Mouse (Mus musculus): ENCODE data around the gene Amph.
"Not testable (repeated sequence)": the region's sequence is repeated elsewhere in the genome, so short reads cannot be mapped to it uniquely, and the experiment has no call there.

The Amph gene

GRCm38 (mm10) chr13:19026923-19027322, 78.9 kb downstream of the Amph start:
- DNase-seq: no peak

- no peak for DNase-seq
Measured at GRCm38 (mm10) chr13:19027766-19028350, 79.9 kb downstream of the Amph start.

GRCm38 (mm10) chr13:19031916-19032688, 84.1 kb downstream of the Amph start:
- DNase-seq: no peak

GRCm38 (mm10) chr13:19052090-19052489, 104.1 kb downstream of the Amph start:
- DNase-seq: no peak

GRCm38 (mm10) chr13:19054504-19054903, 106.5 kb downstream of the Amph start:
- no peak for DNase-seq

- DNase-seq: no peak
Measured at GRCm38 (mm10) chr13:19072261-19072660, 124.3 kb downstream of the Amph start.

GRCm38 (mm10) chr13:19077427-19077826, 129.4 kb downstream of the Amph start:
- DNase-seq: no peak

GRCm38 (mm10) chr13:19081932-19082331, 133.9 kb downstream of the Amph start:
- no peak for DNase-seq

- DNase-seq: no peak
Measured at GRCm38 (mm10) chr13:19094571-19094970, 146.6 kb downstream of the Amph start.

- no peak for DNase-seq
Measured at GRCm38 (mm10) chr13:19097117-19097516, 149.1 kb downstream of the Amph start.

GRCm38 (mm10) chr13:19101889-19102402, 153.9 kb downstream of the Amph start:
- peak in 1 of 2 experiments; percentile 2 for DNase-seq

- no peak for DNase-seq
Measured at GRCm38 (mm10) chr13:19106418-19106817, 158.4 kb downstream of the Amph start.

GRCm38 (mm10) chr13:19109331-19109730, 161.3 kb downstream of the Amph start:
- no peak for DNase-seq

GRCm38 (mm10) chr13:19113034-19113922, 165.3 kb downstream of the Amph start:
- no peak for DNase-seq

- not testable (repeated sequence) for DNase-seq
Measured at GRCm38 (mm10) chr13:19114761-19115160, 166.8 kb downstream of the Amph start.

- DNase-seq: no peak
Measured at GRCm38 (mm10) chr13:19126912-19127552, 179.0 kb downstream of the Amph start.

- DNase-seq: peak; percentile 5 to 55
Measured at GRCm38 (mm10) chr13:19133833-19134232, 185.8 kb downstream of the Amph start.

- DNase-seq: no peak
Measured at GRCm38 (mm10) chr13:19137212-19137611, 189.2 kb downstream of the Amph start.

GRCm38 (mm10) chr13:19137932-19138331, 189.9 kb downstream of the Amph start:
- no peak for DNase-seq

GRCm38 (mm10) chr13:19138550-19138949, 190.5 kb downstream of the Amph start:
- DNase-seq: no peak

- DNase-seq: no peak
Measured at GRCm38 (mm10) chr13:19139104-19139503, 191.1 kb downstream of the Amph start.

GRCm38 (mm10) chr13:19139771-19140170, 191.8 kb downstream of the Amph start:
- DNase-seq: no peak

- DNase-seq: no peak
Measured at GRCm38 (mm10) chr13:19143766-19144165, 195.8 kb downstream of the Amph start.

Data from kidney, adult 8-10 months (tissue).